ENCODE assay signal across 9 mouse cellular contexts in genomic region chr13:38526116-38526515, GRCm38 (mm10). TPM values are rescaled to one million over a fixed set of nuclear protein-coding genes. Genes with fewer than 3 reads are reported as not detected.
DNase-seq lines count a peak whose midpoint lies in the region; ATAC-seq and TF ChIP-seq lines count a peak whose summit lies in the region.
"Had no signal": no experiment of that assay in that cellular context is flagged by ENCODE, and none has a peak within 500 bp of the region (broad histone marks: within the 10 kb centered on the region; RNA-seq: fewer than 3 reads in every experiment).

No protein-coding gene starts in this region.

- no peaks in the 10 kb centered on the region for H3K9me3 ChIP-seq in heart, embryonic 11.5 days (replicated peaks; ENCODE audit: control insufficient read depth, low read length)
- H3K9me3 ChIP-seq in CH12.LX (replicated peaks; ENCODE audit: low read length) = peaks cover 33% of the 10 kb centered on the region
- no peaks in the 10 kb centered on the region for H3K9me3 ChIP-seq in intestine, embryonic 15.5 days
- no peaks in the 10 kb centered on the region for H3K9me3 ChIP-seq in liver, embryonic 11.5 days (ENCODE audit: control insufficient read depth, low read length)

- no peak for ATAC-seq in heart, embryonic 11.5 days (replicated peaks; ENCODE audit: insufficient number of reproducible peaks, low FRiP score, low TSS enrichment)
- ATAC-seq in intestine, embryonic 15.5 days = no peak
- ATAC-seq in liver, embryonic 11.5 days (replicated peaks; ENCODE audit: low FRiP score) = no peak

- H3K9ac ChIP-seq in heart, embryonic 11.5 days (ENCODE audit: low read depth, low read length) = no peak overlapping the region
- H3K9ac ChIP-seq in CH12.LX (ENCODE audit: insufficient read depth, low read depth) = peak overlapping the region; percentile 93; the same call in 1 of the 2 replicates
- no peak overlapping the region for H3K9ac ChIP-seq in intestine, embryonic 15.5 days
- H3K9ac ChIP-seq in liver, embryonic 11.5 days (ENCODE audit: low read depth, low read length) = no peak overlapping the region

- TF ChIP-seq POLR2A in CH12.LX (IDR thresholded peaks at IDR 0.05; ENCODE audit: low read depth, low read length) = no peak
- TF ChIP-seq POLR2A in thymus, adult 2 months (IDR thresholded peaks at IDR 0.05; ENCODE audit: control insufficient read depth, extremely low read depth, insufficient read depth, low read length, poor library complexity) = no peak

- DNase-seq in heart, postnatal 36 days = no peak
- DNase-seq in CH12.LX (ENCODE audit: extremely low read depth) = no peak
- no peak for DNase-seq in liver, embryonic 11.5 days (ENCODE audit: low spot score)
- no peak for DNase-seq in thymus, adult 2 months
- no peak for DNase-seq in embryo, embryonic 10.5 days (ENCODE audit: low spot score)
- DNase-seq in adrenal gland, postnatal 4 days (ENCODE audit: low spot score in 2 of 2) = no peak
- DNase-seq: adrenal gland, postnatal 25 days had no signal

- no peak overlapping the region for H3K27ac ChIP-seq in heart, embryonic 11.5 days (ENCODE audit: low read depth, low read length)
- H3K27ac ChIP-seq in CH12.LX (ENCODE audit: insufficient read depth, low read depth) = peak overlapping the region; percentile 13
- no peak overlapping the region for H3K27ac ChIP-seq in intestine, embryonic 15.5 days
- no peak overlapping the region for H3K27ac ChIP-seq in liver, embryonic 11.5 days (ENCODE audit: low read depth, low read length)
- H3K27ac ChIP-seq in thymus, adult 2 months (ENCODE audit: control insufficient read depth, insufficient read depth, low read length) = no peak overlapping the region

- TF ChIP-seq EP300 in CH12.LX (IDR thresholded peaks at IDR 0.05; ENCODE audit: low read length) = no peak

- dilution Hi-C loops in CH12.LX (cut with MboI; ENCODE audit: extremely low pct_ligation_motif_present, extremely low pct_unique_long_range_greater_than_20kb, low sequenced_read_pairs) = no loop called here

- no peak for TF ChIP-seq CTCF in CH12.LX (conservative IDR thresholded peaks at IDR 0.05 in 1 of 2, IDR thresholded peaks at IDR 0.05 in 1 of 2; ENCODE audit: low read depth in 2 of 2, low read length in 2 of 2)
- TF ChIP-seq CTCF in thymus, adult 2 months (IDR thresholded peaks at IDR 0.05; ENCODE audit: borderline replicate concordance, control insufficient read depth, extremely low read depth, insufficient read depth, low read length, poor library complexity) = no peak

- in situ Hi-C loops in CH12.LX (cut with MboI; ENCODE audit: low pct_ligation_motif_present, low pct_unique_long_range_greater_than_20kb, low sequenced_read_pairs) = no loop called here

- no peak overlapping the region for H3K4me3 ChIP-seq in heart, embryonic 11.5 days (ENCODE audit: low read depth, low read length)
- H3K4me3 ChIP-seq in CH12.LX (replicated peaks in 1 of 3; ENCODE audit: low read depth in 2 of 3, low read length in 2 of 3, poor library complexity in 1 of 3) = peak overlapping the region; percentile 46 to 93 (median 87)
- H3K4me3 ChIP-seq in intestine, embryonic 15.5 days (replicated peaks) = no peak overlapping the region
- peak overlapping the region; percentile 93 for H3K4me3 ChIP-seq in liver, embryonic 11.5 days (ENCODE audit: low read depth, low read length)
- no peak overlapping the region for H3K4me3 ChIP-seq in thymus, adult 2 months (ENCODE audit: control insufficient read depth, insufficient read depth, low read length)

- H3K4me1 ChIP-seq in heart, embryonic 11.5 days (ENCODE audit: control insufficient read depth, insufficient read depth, low read length) = peaks cover 29% of the 10 kb centered on the region
- H3K4me1 ChIP-seq in CH12.LX (ENCODE audit: control insufficient read depth in 1 of 2, insufficient read depth in 2 of 2) = peaks cover 18 to 62% of the 10 kb centered on the region in 2 experiments
- peaks cover 20% of the 10 kb centered on the region for H3K4me1 ChIP-seq in intestine, embryonic 15.5 days (replicated peaks)
- H3K4me1 ChIP-seq in liver, embryonic 11.5 days (replicated peaks; ENCODE audit: control insufficient read depth, insufficient read depth, low read length) = peaks cover 25% of the 10 kb centered on the region
- H3K4me1 ChIP-seq in thymus, adult 2 months (replicated peaks; ENCODE audit: control insufficient read depth, insufficient read depth, low read length) = peaks cover 10% of the 10 kb centered on the region; the same call in 1 of the 2 replicates

- peaks cover 45% of the 10 kb centered on the region for H3K79me2 ChIP-seq in CH12.LX (replicated peaks; ENCODE audit: control insufficient read depth, extremely low read depth, insufficient read depth, poor library complexity, severe bottlenecking)

- intact Hi-C loops in heart, postnatal 36 days (cut with DNase I) = loop anchor here (5.0 kb wide), 1 partner anchor 184 kb away; no protein-coding TSS in a partner anchor

- H3K27me3 ChIP-seq in heart, embryonic 11.5 days (ENCODE audit: control insufficient read depth, insufficient read depth, low read length) = no peaks in the 10 kb centered on the region
- no peaks in the 10 kb centered on the region for H3K27me3 ChIP-seq in CH12.LX (replicated peaks)
- H3K27me3 ChIP-seq in intestine, embryonic 15.5 days (replicated peaks) = no peaks in the 10 kb centered on the region
- no peaks in the 10 kb centered on the region for H3K27me3 ChIP-seq in liver, embryonic 11.5 days (replicated peaks; ENCODE audit: control insufficient read depth, insufficient read depth, low read length)
- H3K27me3 ChIP-seq in thymus, adult 2 months (ENCODE audit: control insufficient read depth, insufficient read depth, low read length) = no peaks in the 10 kb centered on the region

- peak overlapping the region; percentile 89 for H3K4me2 ChIP-seq in heart, embryonic 11.5 days
- peak overlapping the region; percentile 93 for H3K4me2 ChIP-seq in CH12.LX (ENCODE audit: insufficient read depth, low read depth, poor library complexity, severe bottlenecking)
- H3K4me2 ChIP-seq in intestine, embryonic 15.5 days (replicated peaks) = peak overlapping the region; percentile 81
- peak overlapping the region; percentile 93 for H3K4me2 ChIP-seq in liver, embryonic 11.5 days

- WGBS in heart, embryonic 11.5 days (ENCODE audit: insufficient replicate concordance) = 54% methylated on average over 2 of the region's 2 CpGs
- WGBS in intestine, embryonic 15.5 days = 61% methylated on average over 2 of the region's 2 CpGs
- 74% methylated on average over 2 of the region's 2 CpGs for WGBS in liver, embryonic 11.5 days
- WGBS in thymus, adult 2 months = 93% methylated on average over 2 of the region's 2 CpGs

- peaks cover 3% of the 10 kb centered on the region; the same call in 1 of the 2 replicates for H3K36me3 ChIP-seq in heart, embryonic 11.5 days (ENCODE audit: control insufficient read depth, insufficient read depth, low read length)
- H3K36me3 ChIP-seq in CH12.LX (replicated peaks in 1 of 2; ENCODE audit: control insufficient read depth in 1 of 2, insufficient read depth in 1 of 2, low read length in 1 of 2) = peaks cover 22 to 49% of the 10 kb centered on the region in 2 experiments
- H3K36me3 ChIP-seq in intestine, embryonic 15.5 days = peaks cover 8% of the 10 kb centered on the region; the same call in 1 of the 2 replicates
- 0 out of 2 replicates have a peak, but pooled peaks cover 4% of the 10 kb centered on the region for H3K36me3 ChIP-seq in liver, embryonic 11.5 days (ENCODE audit: control insufficient read depth, insufficient read depth, low read length)
- H3K36me3 ChIP-seq in thymus, adult 2 months (ENCODE audit: control insufficient read depth, insufficient read depth, low read length) = no peaks in the 10 kb centered on the region

- TF ChIP-seq RAD21 in CH12.LX (IDR thresholded peaks at IDR 0.05; ENCODE audit: low read depth, low read length) = no peak

TF ChIP-seq in CH12.LX, 34 proteins besides CTCF, POLR2A, EP300 and RAD21:
- TF ChIP-seq GABPA (IDR thresholded peaks at IDR 0.05; ENCODE audit: insufficient replicate concordance, low read depth, low read length) (no peak), MEF2A (IDR thresholded peaks at IDR 0.05; ENCODE audit: borderline replicate concordance, low read depth, low read length) (no peak), SMC3 (IDR thresholded peaks at IDR 0.05; ENCODE audit: low read depth, low read length) (no peak), USF1 (IDR thresholded peaks at IDR 0.05; ENCODE audit: low read depth, low read length) (no peak), MAZ (IDR thresholded peaks at IDR 0.05; ENCODE audit: low read depth, low read length) (no peak), MAX (IDR thresholded peaks at IDR 0.05; ENCODE audit: low read length) (no peak), ZNF384 (IDR thresholded peaks at IDR 0.05; ENCODE audit: low read depth, low read length) (no peak), JUND (conservative IDR thresholded peaks at IDR 0.05; ENCODE audit: low read depth, low read length) (no peak), ZC3H11A (IDR thresholded peaks at IDR 0.05; ENCODE audit: low read depth, low read length) (no peak), ZKSCAN1 (IDR thresholded peaks at IDR 0.05; ENCODE audit: borderline replicate concordance, low read depth, low read length) (no peak), HCFC1 (IDR thresholded peaks at IDR 0.05; ENCODE audit: low read depth, low read length) (no peak), E2F4 (IDR thresholded peaks at IDR 0.05; ENCODE audit: insufficient replicate concordance, low read depth, low read length) (no peak)

RNA-seq across cellular contexts. Expression of gene Txndc5, which starts 2.5 kb away (rescaled TPM):
- 205 and 250 TPM in 2 replicates for polyA plus RNA-seq in heart, embryonic 11.5 days (2014; fragmentation: Nextera tagmentation; extraction: Ambion mirVana)
- total RNA-seq in heart, postnatal 36 days (2021) = 10 to 100 TPM; 33.0 to 35.0 TPM
- total RNA-seq in CH12.LX (2012; rRNA removed) (131 and 171 TPM in 2 replicates), CH12.LX (2014; rRNA removed) (111 and 120 TPM in 2 replicates)
- 145 and 155 TPM in 2 replicates for polyA plus RNA-seq in CH12.LX (2012; ENCODE audit: insufficient read length, low read depth)
- 245 and 256 TPM in 2 replicates for polyA plus RNA-seq in intestine, embryonic 15.5 days (2015; fragmentation: Nextera tagmentation; extraction: Ambion mirVana)
- polyA plus RNA-seq in liver, embryonic 11.5 days (2014; fragmentation: Nextera tagmentation; extraction: Ambion mirVana) = 158 and 171 TPM in 2 replicates
- 49.4 and 57.4 TPM in 2 replicates for polyA plus RNA-seq in thymus, adult 2 months (2012; rRNA removed)
- total RNA-seq in adrenal gland, postnatal 4 days (2021) = 100 to 1,000 TPM; 237 to 251 TPM

Comparison
In these comparisons a context has a peak if more than half of its experiments do, and no peak if none do; other contexts are left out.
1. H3K4me3 ChIP-seq: peak in CH12.LX (3 of 3) and liver, embryonic 11.5 days (single experiment); none in heart, embryonic 11.5 days (single experiment), intestine, embryonic 15.5 days (single experiment) and thymus, adult 2 months (single experiment).
2. Peak in every context shown above with its lines, with median percentiles within 50 percentile points of each other: H3K4me2 ChIP-seq.